In genomic region chr2:135208890-135209289, GRCm38 (mm10) we compare ENCODE assay signal across 30 mouse cellular contexts.
DNase-seq lines count a peak whose midpoint lies in the region; ATAC-seq and TF ChIP-seq lines count a peak whose summit lies in the region.
"Had no signal": no experiment of that assay in that cellular context is flagged by ENCODE, and none has a peak within 500 bp of the region (broad histone marks: within the 10 kb centered on the region; RNA-seq: fewer than 3 reads in every experiment).

No protein-coding gene starts in this region.

- TF ChIP-seq EP300 in lung, postnatal 0 days (IDR thresholded peaks at IDR 0.05): peak; percentile 82

- no peaks in the 10 kb centered on the region for H3K27me3 ChIP-seq in lung, embryonic 15.5 days
- H3K27me3 ChIP-seq in lung, postnatal 0 days (replicated peaks; ENCODE audit: insufficient read depth, low read length): no peaks in the 10 kb centered on the region
- H3K27me3 ChIP-seq: CH12.LX; embryonic facial prominence, embryonic 13.5 days; embryonic facial prominence, embryonic 15.5 days; forebrain, embryonic 12.5 days had no signal

- 0 out of 2 replicates have a peak, but pooled peaks have one; percentile 41 for ATAC-seq in frontal cortex, adult (ENCODE audit: low TSS enrichment)
- ATAC-seq in lung, embryonic 15.5 days (ENCODE audit: borderline replicate concordance, extremely low read depth, low FRiP score, low TSS enrichment): peak; percentile 57; the same call in 1 of the 2 replicates
- ATAC-seq in lung, postnatal 0 days: peak; percentile 82
- ATAC-seq in megakaryocyte, adult 5-6 weeks (ENCODE audit: poor library complexity, severe bottlenecking): no peak
- ATAC-seq: activated CD4-positive, CD25-positive, alpha-beta regulatory T cell, adult 4 months; CD4-positive, CD25-positive, alpha-beta regulatory T cell, adult 4 months; forebrain, embryonic 14.5 days; Patski had no signal

- H3K27ac ChIP-seq in lung, embryonic 15.5 days: peak overlapping the region; percentile 25; the same call in 1 of the 2 replicates
- H3K27ac ChIP-seq in lung, postnatal 0 days (ENCODE audit: low read length): no peak overlapping the region
- H3K27ac ChIP-seq: embryonic facial prominence, embryonic 13.5 days; embryonic facial prominence, embryonic 15.5 days; forebrain, embryonic 10.5 days; forebrain, embryonic 12.5 days had no signal

- no peak overlapping the region for H3K9ac ChIP-seq in lung, embryonic 15.5 days
- no peak overlapping the region for H3K9ac ChIP-seq in lung, postnatal 0 days (replicated peaks; ENCODE audit: low read depth)
- H3K9ac ChIP-seq: embryonic facial prominence, embryonic 13.5 days; embryonic facial prominence, embryonic 15.5 days; forebrain, embryonic 12.5 days had no signal

- no peak for DNase-seq in frontal cortex, postnatal 25 days (ENCODE audit: low spot score in 2 of 2)
- DNase-seq in lung, adult 2 months: no peak
- DNase-seq in lung, postnatal 0 days (ENCODE audit: low spot score): peak; percentile 76
- no peak for DNase-seq in lung, postnatal 10 days
- DNase-seq in brain, adult 2 months (ENCODE audit: low read depth, low spot score): peak; percentile 25
- DNase-seq: adrenal gland, adult 8-10 months; adrenal gland, postnatal 14 days; adrenal gland, postnatal 36 days; B cell, adult 2 months; cerebellum, adult 11 months; cerebellum, adult 18-20 months; cerebellum, adult 8-10 months; cerebellum, adult 9-11 months; cerebellum, postnatal 14 days; cerebellum, postnatal 36 days; embryo, embryonic 11 days had no signal

- H3K36me3 ChIP-seq in lung, embryonic 15.5 days: no peaks in the 10 kb centered on the region
- no peaks in the 10 kb centered on the region for H3K36me3 ChIP-seq in lung, postnatal 0 days (ENCODE audit: insufficient read depth, low read length)
- H3K36me3 ChIP-seq: embryonic facial prominence, embryonic 13.5 days; embryonic facial prominence, embryonic 15.5 days; forebrain, embryonic 10.5 days; forebrain, embryonic 12.5 days; G1E had no signal

- no peak overlapping the region for H3K4me3 ChIP-seq in lung, embryonic 15.5 days
- H3K4me3 ChIP-seq in lung, adult 2 months (replicated peaks; ENCODE audit: extremely low read depth, low read depth, low read length): no peak overlapping the region
- no peak overlapping the region for H3K4me3 ChIP-seq in lung, postnatal 0 days (ENCODE audit: low read depth, low read length)
- H3K4me3 ChIP-seq: embryonic facial prominence, embryonic 13.5 days; embryonic facial prominence, embryonic 15.5 days; erythroblast, embryonic 14.5 days; forebrain, embryonic 10.5 days; forebrain, embryonic 12.5 days had no signal

- H3K9me3 ChIP-seq in lung, embryonic 15.5 days: no peaks in the 10 kb centered on the region
- no peaks in the 10 kb centered on the region for H3K9me3 ChIP-seq in lung, postnatal 0 days (ENCODE audit: low read length)
- H3K9me3 ChIP-seq: embryonic facial prominence, embryonic 13.5 days; embryonic facial prominence, embryonic 15.5 days; forebrain, embryonic 10.5 days; forebrain, embryonic 12.5 days; G1E had no signal

- H3K4me2 ChIP-seq in lung, embryonic 15.5 days: no peak overlapping the region
- no peak overlapping the region for H3K4me2 ChIP-seq in lung, postnatal 0 days (replicated peaks; ENCODE audit: low read depth, low read length)
- H3K4me2 ChIP-seq: embryonic facial prominence, embryonic 13.5 days; embryonic facial prominence, embryonic 15.5 days; forebrain, embryonic 12.5 days had no signal

- TF ChIP-seq POLR2A in lung, adult 2 months (IDR thresholded peaks at IDR 0.05; ENCODE audit: borderline replicate concordance, extremely low read depth, low read depth, low read length): no peak

- H3K4me1 ChIP-seq in lung, embryonic 15.5 days: 0 out of 2 replicates have a peak, but pooled peaks cover 4% of the 10 kb centered on the region
- no peaks in the 10 kb centered on the region for H3K4me1 ChIP-seq in lung, adult 2 months (ENCODE audit: control insufficient read depth, insufficient read depth, low read length)
- no peaks in the 10 kb centered on the region for H3K4me1 ChIP-seq in lung, postnatal 0 days (ENCODE audit: insufficient read depth, low read depth, low read length)
- H3K4me1 ChIP-seq: embryonic facial prominence, embryonic 13.5 days; embryonic facial prominence, embryonic 15.5 days; forebrain, embryonic 10.5 days; forebrain, embryonic 12.5 days had no signal

- 76% methylated on average over 1 of the region's 1 CpGs for WGBS in lung, embryonic 15.5 days
- 77% methylated on average over 1 of the region's 1 CpGs for WGBS in lung, adult 2 months
- 52% methylated on average over 1 of the region's 1 CpGs for WGBS in lung, postnatal 0 days

- no peak for TF ChIP-seq CTCF in lung, adult 2 months (IDR thresholded peaks at IDR 0.05; ENCODE audit: insufficient read depth, low read length)
- TF ChIP-seq CTCF in lung, postnatal 0 days (IDR thresholded peaks at IDR 0.05): no peak

Comparison
In these comparisons a context has a peak if more than half of its experiments do, and no peak if none do; other contexts are left out.
1. DNase-seq: peak in lung, postnatal 0 days (single experiment) and brain, adult 2 months (single experiment); none in frontal cortex, postnatal 25 days (0 of 2), lung, adult 2 months (single experiment) and lung, postnatal 10 days (single experiment).